Mouse (Mus musculus) adrenal gland, postnatal 10 days (tissue): ENCODE data around the gene Sult4a1. TPM values are rescaled to one million over a fixed set of nuclear protein-coding genes. Genes with fewer than 3 reads are reported as not detected.
"Not testable (repeated sequence)": the region's sequence is repeated elsewhere in the genome, so short reads cannot be mapped to it uniquely, and the experiment has no call there.

Experiments
- DNase-seq: peaks from one replicate; pipeline ENCODE4 v3.0.0; 2021; ENCODE audit warnings: mixed read lengths
- long read RNA-seq, 2 experiments: library from polyadenylated mRNA; stranded (forward); transcript quantifications; one replicate each; pipeline ENCODE4 v2.0.0; 2021
- total RNA-seq, 2 experiments: library from RNA; stranded (reverse); gene quantifications; 2 replicates each; pipeline ENCODE4 v1.2.3; 2021

The Sult4a1 gene
- 10 to 100 TPM in 1 of 2 experiments, 1 to 10 TPM in 1; 6.7 to 12.4 TPM for total RNA-seq
- long read RNA-seq, experiment 1, transcript Sult4a1-201 (7 exons, 2,383 nt): major isoform, 11 of 18 reads
- long read RNA-seq, experiment 1, partial matches to known transcripts: 6 of 18 reads
- long read RNA-seq, experiment 1, other reads (novel, unspliced or antisense): 0 of 18 reads
- long read RNA-seq, experiment 2, transcript Sult4a1-201 (7 exons, 2,383 nt): major isoform, 14 of 19 reads
- long read RNA-seq, experiment 2, partial matches to known transcripts: 3 of 19 reads
- long read RNA-seq, experiment 2, other reads (novel, unspliced or antisense): 1 of 19 reads

DNA sequence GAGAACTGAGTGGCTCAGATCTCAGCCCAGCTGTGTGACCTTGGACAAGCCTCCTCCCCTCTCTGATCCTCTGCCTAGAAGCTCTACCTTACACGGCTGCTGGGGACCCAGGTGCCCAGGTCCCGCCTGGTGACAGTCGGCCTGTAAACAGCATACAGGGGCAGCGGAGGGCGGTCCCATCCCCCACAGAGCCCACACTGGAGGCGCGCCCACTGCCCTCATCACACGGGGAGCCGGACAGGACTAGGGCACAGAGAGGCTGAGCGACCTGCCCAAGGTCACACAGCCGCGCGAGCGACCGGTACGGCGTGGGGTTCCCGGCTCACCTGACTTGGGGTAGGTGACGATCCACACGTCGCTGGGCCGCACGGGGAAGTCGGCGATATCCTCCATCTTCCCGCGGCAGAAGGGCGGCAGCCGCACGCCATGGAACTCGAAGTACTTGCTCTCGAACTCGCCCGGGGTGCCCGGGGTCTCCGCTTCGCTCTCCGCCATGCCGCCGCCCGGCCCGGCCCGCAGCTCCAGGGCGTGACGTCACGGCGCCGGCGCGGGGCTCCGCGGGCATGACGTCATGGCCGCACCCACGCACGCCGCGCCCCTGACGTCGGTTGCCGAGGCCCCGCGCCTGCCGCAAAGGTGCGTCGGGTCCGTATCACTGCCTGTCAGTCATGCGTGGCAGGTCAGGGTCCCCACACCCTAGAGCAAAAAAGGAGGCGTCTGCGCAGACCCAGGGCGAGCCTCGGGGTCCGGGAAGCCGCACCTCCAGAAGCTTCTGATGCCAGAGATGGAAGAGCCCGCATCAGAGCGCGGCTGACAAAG lies at the start of gene Sult4a1:
Gene Sult4a1 (minus strand): TSS at position 650 of the 819 bp plus-strand sequence.
- peak; percentile 27 for DNase-seq

DNA sequence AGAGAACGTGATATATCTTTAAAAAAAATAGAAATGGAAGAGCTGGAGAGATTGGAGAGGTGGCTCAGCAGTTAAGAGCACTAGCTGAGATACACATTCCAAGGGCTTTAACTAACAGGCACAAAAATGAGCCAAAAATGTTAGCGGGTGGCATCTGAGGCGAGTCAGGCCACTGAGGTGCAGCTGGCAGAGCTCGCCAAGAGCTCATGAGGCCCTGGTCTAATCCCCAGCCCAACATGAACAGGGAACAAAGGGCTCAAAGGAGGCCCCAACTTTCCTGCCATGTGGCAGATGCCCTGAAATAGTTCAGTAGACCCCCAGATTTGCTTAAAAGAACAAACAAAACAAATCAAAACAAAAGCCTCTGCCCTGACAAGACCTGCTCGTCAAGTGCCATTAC lies 35.4 kb upstream of the Sult4a1 start:
- no peak for DNase-seq

DNA sequence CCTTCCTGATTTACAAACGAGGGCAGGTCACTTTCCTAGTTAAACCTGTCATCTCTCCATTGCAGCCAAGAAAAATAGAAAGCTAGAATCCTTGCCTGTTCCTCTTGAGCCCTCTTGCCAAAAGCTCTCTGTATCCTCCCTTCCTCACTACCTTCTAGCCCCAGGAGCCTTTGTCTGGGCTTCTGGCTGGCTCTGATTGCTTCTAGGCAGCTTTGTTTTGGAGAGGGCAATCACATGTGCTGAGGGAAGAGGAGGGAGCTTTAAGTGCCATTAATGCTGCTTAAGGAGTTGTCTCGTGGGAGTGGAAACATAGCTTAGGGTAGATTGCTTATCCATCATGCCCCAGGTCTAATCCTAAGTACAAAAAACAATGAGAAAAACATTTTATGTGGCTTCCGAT lies 34.6 kb upstream of the Sult4a1 start:
- DNase-seq: no peak

DNA sequence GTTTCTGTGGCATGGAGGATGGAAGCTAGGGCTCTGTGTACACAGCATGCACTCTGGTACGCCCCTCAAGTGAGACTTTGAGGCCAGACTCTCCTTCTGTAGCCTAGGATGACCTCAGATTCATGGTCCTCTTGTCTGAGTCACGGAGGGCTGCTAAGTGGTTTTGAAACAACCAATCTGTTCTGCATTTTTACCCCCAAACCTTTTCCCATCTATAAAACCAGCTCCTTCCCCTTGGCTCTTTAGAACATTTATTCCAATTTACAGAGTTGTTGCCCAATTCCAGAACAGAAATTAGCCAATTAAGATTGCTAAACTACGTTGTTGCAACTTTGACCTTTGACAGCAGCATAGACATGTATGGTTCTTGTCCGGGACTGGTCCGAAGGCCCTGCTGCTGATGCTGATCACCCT lies 34.0 kb upstream of the Sult4a1 start:
- DNase-seq: no peak

DNA sequence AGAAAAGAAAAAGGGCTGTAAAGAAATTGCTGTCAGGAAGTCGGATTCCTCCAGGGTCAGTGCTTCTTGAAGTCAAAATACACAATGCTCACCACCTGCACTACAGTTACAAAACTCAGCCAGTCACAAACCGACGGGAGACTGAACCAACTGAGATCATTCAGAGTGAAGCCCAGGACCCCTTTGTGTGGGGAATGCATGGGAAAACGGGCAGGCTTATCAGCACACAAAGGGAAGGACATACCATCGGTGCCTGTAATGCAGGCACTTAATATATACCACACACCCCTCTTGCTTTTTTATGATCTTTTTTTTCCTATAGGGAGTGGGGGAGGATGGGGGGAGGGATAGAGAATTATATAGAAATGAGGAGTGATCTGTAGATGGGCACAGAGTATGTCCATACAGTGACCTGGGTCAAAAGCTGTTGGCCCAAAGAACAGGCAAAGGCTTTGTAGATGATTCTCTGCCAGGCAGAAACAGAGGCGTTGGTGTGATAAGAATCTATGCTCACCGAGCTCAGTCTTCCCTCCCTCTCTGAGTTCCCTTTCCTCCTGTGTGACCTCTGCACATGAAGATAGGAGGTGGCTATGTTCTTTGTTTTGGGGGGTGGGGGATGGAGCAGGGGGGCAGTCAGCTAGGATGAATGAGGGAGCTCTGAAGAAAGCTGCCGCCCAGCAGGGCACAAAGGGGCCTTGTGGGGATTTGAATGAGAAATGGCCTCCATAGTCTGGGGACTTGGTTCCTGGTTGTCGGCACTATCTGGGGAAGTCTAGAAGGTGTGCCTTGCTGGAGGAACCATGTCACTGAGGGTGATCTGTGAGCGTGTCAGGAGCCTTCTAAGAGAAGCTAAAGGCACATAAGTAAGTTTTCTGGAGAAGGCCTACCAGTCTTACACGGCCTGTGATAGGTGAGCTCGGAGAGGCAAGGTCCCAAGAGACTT lies 31.2 kb upstream of the Sult4a1 start:
- DNase-seq: no peak

DNA sequence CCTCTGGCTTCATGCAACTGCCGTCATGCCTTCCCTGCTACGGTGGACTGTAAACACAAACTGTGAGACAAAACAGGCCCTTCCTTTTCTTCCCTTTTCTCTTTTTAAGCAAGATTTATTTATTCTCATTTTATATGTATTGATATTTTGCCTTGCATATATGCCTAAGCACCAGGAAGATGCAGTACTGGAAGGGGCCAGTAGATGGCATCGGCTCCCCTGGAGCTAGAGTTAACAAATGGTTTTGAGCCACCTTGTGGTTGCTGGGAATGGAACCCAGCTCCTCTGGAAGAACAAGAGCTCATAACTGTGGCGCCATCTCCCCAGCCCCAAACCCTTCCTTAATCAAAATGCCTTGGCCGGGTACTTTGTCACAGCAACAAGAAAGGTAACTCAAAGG lies 29.9 kb upstream of the Sult4a1 start:
- DNase-seq: peak; percentile 32

DNA sequence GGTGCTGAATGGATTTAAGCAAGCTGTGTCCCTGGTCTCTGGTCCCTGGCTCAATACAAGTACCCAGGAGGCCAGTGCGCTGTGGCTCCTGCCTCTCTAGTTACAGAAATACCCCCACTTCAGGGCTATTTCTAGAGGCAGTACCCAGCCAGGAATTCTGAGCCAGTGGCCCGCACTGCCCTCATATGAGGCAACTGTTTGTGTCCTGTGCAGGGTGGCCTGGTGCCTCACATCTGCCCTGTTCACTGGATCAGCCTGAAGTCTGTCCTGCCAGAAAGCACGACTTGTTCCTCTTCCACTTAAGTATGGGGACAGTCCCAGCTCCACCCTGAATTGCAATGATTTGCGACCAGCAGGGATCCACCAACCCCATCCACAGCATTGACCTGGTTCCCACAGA lies 27.9 kb upstream of the Sult4a1 start:
- DNase-seq: peak; percentile 59

DNA sequence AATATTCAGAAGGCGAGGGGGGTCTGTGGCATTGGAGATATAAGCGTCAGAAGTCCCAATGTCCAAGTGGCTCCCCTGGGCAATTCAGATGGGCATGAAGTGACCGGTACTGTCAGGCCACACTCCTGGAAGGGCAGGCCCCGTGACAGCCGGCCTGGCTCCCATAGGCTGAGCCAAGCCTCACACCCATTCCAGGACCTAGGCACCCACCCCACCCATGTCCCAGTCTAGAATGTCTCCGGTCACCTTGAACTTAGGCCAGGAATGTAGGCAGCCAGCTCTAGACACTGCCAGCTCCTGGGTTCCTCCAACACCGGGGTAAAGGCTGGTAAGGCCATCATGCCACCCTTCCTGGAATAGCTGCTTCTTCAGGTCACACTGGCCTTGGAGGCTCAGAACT lies 26.4 kb upstream of the Sult4a1 start:
- peak; percentile 68 for DNase-seq

DNA sequence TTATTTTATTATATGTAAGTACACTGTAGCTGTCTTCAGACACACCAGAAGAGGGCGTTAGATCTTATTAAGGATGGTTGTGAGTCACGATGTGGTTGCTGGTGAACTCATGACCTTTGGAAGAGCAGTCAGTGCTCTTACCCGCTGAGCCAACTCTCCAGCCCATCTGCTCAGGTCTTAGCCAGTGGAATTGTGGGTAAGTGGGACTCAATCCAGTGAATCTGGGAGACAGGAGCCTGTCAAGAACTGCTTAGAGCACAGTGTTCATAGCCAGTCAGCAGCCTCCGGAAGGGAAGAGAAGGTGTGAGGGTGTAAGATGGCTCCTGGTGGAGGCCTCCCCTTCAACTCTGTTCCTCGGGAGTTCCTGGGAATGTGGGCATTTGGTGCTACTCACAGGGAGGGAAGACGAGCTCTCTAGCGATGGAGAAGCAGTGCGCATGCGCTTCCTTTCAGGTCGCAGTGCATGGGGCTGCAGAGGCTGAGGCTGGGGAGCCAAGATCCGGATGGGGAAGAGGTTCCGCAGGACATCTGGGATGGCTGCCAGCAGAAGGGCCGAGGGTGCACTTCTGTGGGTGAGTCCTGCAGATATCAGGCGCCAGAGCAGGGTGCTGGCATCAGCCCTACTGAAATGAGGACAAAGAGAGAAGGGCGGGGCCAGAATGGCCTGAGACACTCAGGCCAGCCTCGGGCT lies 25.7 kb upstream of the Sult4a1 start:
- DNase-seq: peak; percentile 78

DNA sequence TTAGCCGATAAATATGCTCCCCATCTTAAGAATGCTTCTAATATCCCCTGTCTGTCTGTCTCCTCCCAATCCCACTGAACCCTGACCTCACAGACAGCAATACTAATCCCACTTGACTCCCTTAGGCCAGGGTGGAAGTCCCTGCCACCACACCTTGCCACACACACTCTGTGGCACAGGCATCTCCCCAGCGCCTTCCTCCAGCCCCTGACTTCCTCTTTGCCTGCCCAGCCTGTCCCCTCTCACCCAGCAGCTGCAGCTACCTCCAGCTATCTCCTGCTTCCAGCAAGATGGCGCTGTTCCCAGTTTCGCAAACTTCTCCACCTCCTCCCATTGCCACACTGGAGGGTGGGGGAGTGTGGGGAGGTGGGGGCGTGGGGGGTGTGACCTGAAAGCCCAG lies 21.3 kb upstream of the Sult4a1 start:
- no peak for DNase-seq

DNA sequence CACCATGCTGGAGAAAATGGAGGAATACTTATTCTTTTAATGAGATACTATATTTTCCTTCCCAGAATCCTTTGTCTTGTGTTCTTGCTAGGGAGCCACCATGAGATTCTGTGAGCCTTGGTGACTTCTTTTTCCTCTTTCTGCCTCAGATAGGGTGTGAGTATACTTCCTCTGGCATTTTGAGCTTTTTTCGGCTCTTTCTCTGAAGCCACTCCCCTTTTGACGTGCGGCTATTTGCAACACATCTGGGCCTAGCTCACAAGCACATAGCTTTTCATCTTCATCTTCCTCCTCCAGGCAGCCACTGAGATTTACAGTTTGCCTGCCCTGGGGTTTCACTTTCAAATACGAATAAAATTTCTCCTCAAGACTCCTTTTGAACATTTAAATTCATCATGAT lies 20.9 kb upstream of the Sult4a1 start:
- DNase-seq: no peak

DNA sequence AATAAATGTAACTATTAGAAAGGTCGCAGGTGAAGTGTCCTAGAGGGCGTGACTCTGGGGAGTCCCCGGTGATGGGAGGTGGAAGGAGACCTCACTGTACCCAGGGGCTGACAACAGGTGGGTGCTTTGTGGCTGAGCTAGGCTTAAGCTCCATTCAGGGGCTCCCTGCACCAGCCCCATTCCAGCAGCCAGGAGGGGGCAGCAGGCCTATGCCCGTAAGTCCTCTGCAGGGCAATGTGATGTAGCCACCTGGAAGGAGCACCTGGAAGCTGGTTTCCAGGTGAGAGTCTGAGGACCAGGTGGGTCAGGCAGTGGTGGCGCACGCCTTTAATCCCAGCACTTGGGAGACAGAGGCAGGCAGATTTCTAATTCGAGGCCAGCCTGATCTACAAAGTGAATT lies 18.5 kb upstream of the Sult4a1 start:
- DNase-seq: no peak

DNA sequence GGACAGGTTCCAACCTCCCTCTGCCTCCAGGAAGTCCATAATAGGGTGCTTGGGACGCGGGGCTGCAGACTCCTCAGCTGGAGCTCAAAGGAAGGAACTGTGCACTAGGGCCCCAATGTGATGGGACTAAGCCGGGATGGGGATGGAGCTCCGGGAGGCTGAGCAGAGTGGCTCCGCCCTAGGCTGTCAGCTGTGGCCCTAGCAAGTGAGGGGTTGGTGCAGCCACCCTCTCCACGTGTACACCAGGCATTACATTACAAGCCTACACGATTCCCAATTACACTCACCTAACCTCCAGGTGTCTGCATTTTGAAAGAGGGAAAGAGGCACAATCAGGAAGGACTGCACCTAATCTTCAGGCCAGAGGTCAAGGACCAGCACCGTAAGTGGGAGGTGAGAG lies 17.5 kb upstream of the Sult4a1 start, which contains the start of gene Pnpla5:
Gene Pnpla5 (minus strand): TSS at position 101 of the 400 bp plus-strand sequence.
- no peak for DNase-seq

DNA sequence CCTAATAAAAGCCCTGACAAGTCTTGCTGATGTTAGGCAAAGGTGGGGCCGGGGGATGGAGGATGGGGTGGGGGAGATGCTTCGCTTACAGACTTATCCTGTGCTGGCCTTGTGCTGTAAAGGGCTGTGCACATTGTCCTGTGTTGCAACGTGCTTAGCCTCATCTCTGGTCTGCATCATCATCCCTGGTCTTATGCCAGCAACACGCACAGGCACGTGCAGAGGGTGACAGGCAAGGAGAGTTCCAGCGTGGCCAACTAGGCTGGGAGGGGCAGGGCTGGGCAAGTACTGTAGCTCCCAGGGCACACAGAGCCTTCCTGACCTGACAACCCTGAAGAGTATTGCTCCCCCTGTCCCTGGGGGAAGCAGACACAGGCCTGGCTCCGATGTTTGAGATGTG lies 15.5 kb upstream of the Sult4a1 start:
- DNase-seq: peak; percentile 28

DNA sequence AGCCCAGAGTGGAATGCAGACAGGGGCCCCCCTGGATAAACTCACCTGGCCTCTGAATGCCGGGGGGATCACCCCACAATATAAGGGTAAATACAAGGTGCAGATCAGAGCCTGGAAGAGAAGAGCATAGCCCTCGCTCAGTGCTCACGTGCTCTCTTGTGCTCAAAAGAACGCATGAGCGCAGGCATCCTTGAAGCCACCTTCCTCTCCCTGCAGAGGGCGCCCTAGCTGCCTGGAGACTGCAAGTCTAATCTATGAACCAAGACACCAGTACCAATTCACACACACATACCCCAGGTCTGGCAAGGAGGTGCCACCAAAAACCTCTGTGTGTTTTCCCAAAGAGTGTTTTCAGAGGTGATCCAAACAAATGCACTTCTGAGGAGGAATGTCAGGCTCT lies 15.1 kb upstream of the Sult4a1 start:
- DNase-seq: peak; percentile 56

DNA sequence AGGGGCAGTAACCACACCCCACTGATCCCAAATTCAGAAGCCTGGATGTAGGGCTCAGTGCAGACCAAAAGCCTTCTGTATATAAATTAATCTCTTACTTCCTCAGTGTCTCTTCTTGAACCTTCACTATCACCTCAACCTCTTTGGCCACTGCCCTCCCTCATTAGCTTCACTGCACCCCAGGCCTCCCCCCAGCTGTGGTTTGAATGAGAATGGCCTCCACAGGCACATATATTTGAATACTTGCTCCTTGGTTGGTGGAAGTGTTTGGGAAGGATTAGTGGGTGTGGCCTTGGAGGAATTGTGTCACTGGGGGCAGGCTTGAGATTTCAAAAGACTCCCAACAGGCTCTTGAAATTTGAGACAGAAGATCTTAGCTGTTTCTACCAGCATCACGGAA lies 10.9 kb upstream of the Sult4a1 start:
- no peak for DNase-seq

DNA sequence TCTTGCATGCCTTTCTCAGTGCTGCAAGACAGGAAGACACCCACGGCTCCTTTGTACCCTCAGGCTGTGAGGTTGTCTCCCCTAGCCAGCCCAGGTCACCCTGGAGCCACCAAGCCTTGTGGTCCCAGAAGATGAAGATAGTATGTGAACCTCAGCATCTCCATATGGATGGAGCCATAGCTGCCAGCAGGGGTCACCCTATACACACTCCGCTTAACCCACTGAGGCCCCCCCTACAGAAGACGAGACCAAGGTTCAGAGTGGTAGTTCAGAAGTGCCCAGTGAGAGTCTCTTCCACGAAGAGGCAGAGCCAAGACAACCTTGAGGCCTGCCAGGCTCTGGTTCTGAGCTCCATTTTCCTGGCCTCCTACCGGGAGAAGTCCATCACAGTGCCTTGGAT lies 10.2 kb upstream of the Sult4a1 start:
- no peak for DNase-seq

DNA sequence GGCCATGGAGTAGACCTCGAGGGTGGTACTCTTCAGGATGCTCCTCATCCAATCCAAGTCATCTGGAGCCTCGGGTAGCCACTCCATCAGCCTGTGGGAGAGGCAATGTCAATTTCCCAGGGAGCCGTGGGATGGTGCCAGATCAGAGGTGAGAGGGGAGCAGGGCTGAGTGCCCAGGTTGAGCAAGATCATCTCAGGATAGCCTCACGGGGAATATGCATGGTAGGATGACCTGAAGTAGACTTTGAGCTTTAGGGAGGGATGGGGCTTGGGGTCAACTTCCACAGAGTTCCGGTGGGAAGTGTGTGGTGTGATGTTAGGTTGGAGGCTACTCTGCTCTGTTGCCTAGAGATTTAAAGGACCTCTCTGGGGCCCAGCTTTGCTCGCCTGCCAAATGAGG lies 8.3 kb upstream of the Sult4a1 start:
- DNase-seq: no peak

DNA sequence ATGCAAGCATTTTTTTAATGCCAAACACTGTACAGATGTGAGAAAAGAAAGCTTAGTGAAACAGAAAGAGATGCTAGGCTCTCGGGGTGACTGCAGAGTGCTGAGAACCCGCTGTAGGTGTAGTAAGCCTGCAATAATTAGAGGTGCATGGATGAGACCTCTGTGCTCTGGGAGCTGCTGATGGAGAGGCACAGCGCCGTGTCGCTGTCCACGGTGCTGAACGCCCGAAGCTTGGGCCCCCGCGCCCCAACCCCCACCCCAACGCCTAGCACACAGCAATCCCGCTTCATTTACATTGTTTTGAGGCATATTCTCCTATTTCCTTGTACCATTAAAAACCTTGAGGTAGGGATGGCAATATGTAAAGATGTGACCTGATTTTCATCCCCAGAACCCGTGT lies 3.3 kb upstream of the Sult4a1 start:
- DNase-seq: peak; percentile 69

DNA sequence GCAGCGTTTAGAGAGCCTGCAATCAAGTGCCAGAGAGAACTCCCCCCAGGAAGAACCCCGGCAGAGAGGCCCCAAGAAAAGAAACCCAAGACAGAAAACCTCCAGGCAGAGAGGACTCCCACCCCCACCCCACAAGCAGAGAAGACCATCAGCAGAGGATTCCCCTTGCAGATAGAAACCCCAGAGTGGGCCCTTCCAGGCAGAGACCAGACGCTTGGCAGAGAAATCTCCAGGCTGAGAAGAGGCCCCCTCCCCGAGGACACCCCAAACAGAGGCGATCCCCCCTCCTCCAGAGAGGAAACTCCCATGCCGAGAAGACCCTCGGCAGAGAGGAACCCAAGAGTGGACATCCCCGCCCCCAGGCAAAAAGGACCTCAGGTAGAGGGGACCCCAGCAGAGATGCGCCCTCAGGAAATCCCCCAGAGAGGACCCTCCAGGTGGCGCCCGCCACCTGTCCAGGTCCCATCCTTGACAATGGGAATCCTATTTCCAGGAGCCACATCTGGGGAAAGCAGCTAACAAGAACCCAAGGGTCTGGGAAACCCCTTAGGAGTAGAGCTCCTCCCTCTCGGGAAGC lies 458 bp upstream of the Sult4a1 start:
- DNase-seq: no peak

DNA sequence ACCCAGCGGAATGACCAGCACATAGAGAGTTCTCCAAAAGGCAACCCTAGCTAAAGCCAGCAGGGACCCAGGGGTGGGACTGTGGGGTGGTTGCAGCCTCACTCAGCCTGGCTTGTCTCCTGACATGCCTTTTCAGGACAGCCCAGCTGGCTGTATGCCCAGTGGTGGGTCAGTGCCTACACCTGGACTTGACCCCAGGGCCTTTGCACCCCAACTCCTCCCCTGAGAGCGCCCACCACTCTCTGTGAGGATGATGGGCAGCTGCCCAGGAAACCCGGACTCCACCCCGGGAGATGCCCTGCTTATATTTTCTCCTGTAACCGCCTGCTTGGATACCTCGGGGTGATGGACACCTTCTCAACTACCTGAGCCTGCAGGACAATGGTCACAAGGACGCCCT lies 928 bp downstream of the Sult4a1 start:
- DNase-seq: no peak

DNA sequence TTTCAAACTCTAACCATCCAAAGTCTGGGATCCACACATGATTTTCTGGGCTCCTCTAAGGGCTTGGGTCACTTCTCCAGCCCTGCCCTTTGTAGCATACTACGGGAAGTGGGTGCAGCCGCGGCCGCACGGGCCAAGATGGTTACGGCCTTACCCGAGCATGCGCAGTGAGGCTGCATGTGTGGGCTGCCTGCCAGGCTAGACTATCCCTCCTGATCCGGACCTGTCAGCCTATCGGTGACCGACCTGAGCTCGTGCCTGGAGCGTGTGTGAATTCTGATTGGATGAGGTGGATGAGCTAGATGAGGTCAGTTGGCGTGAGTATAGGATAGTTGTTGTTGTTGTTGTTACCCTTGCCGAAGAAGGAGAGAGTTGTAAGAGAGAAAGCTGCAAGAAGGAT lies 8.0 kb downstream of the Sult4a1 start:
- DNase-seq: not testable (repeated sequence)
